Mouse (Mus musculus): ENCODE measurements at regions not wholly inside any gene's neighbourhood (a gene's known extent, or its start where the extent isn't known, plus 50 kb on each side); places are given as distances from the start of the nearest gene placed in this dataset.
A peak's percentile ranks its signal among the peaks of the same experiment; 100 is the strongest.

DNA sequence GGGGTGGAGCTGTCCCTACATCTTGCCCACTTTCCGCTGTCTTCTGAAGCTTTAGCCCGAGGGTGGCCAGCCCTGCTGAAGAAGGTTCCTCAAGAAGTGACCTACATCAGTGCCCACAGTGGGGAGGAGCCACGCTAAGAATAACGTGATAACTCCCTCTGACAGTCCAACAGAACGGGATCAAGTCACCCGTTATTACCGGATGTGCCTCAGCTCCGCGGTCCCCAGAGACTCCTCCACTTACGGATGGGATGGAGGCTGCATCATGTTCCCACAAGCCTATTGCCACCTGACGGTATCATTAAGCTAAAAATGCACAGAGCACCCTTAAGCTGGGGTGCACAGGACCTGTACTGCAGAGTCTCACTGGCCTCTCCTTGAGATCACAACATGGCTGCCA is 63.2 kb upstream of the Runx3 start:
- Histone ChIP-seq H3K27me3 (ENCODE audit: control insufficient read depth, insufficient read depth, low read length) (no peaks in the 10 kb centered on the region), H3K36me3 (ENCODE audit: control insufficient read depth, insufficient read depth, low read length) (no peaks in the 10 kb centered on the region), H3K4me1 (ENCODE audit: control insufficient read depth, insufficient read depth, insufficient read length, low read length) (no peaks in the 10 kb centered on the region), H3K27ac (ENCODE audit: insufficient read depth, low read depth, low read length) (no peak overlapping the region), H3K4me3 (ENCODE audit: low read depth, low read length) (no peak overlapping the region)
- no peak for TF ChIP-seq CTCF (IDR thresholded peaks at IDR 0.05; ENCODE audit: extremely low read depth, insufficient read length, insufficient replicate concordance, low read depth, low read length)
- TF ChIP-seq POLR2A (IDR thresholded peaks at IDR 0.05; ENCODE audit: low read depth, low read length) = no peak
- 86% methylated on average over 11 of the region's 11 CpGs for WGBS

DNA sequence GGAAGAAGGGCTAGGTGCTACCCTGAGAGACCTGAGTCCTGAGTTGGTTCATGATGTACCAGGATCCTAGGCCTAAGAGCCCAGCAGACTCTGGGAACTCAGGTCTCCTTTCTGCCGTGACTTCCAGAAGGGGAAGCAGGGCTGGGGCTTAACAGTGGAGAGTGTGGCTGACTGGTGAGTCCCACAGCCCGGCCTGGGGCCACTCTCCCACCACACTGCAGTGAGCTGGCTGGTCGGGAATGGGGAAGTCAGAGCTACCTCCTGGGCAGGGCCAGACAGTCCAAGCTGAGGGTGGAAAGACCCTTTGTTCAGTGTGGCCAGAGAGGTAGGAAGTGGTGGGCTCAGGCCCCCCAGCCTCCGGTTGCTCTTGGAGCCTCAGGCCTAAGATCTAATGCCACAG is 61.6 kb upstream of the Runx3 start:
- no peak overlapping the region for H3K27ac ChIP-seq (ENCODE audit: insufficient read depth, low read depth, low read length)
- TF ChIP-seq CTCF (IDR thresholded peaks at IDR 0.05; ENCODE audit: extremely low read depth, insufficient read length, insufficient replicate concordance, low read depth, low read length) = no peak
- TF ChIP-seq POLR2A (IDR thresholded peaks at IDR 0.05; ENCODE audit: low read depth, low read length) = no peak
- H3K36me3 ChIP-seq (ENCODE audit: control insufficient read depth, insufficient read depth, low read length) = no peaks in the 10 kb centered on the region
- H3K4me1 ChIP-seq (ENCODE audit: control insufficient read depth, insufficient read depth, insufficient read length, low read length) = no peaks in the 10 kb centered on the region
- 73% methylated on average over 4 of the region's 4 CpGs for WGBS
- no peak overlapping the region for H3K4me3 ChIP-seq (ENCODE audit: low read depth, low read length)
- H3K27me3 ChIP-seq (ENCODE audit: control insufficient read depth, insufficient read depth, low read length) = no peaks in the 10 kb centered on the region

DNA sequence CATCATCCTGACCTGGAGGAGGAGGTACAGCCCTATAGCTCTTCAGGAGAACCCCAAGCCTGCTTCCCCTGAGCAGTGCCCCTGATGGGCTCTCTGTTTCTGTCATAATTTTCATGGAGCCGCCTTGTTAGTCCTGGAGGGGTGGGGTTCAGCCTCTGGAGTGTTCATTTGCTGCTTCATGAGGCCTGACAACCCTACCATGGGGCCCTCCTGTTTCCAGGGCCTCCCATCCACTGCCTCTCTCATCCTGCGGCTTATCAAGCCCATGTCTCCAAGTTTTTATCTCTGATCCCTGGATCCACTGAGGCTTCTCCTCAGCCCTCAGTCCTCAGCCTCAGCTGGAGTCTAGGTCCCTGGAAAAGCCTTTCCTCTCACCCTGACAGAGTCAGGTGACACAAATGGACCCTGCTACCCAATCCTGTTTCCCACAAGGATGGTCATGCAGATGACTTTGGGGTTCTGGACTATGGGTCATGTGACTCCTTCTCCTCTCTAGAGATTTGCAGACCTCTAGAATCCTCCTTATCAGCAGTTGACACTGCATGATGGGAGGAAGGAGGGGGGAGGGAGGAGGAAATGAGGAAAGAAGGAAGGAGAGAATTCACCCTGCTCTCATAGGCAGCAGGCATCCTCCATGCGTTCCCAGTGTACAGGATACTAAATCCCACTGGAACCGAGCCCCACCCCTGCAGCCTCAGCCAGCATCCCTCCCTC is 59.3 kb upstream of the Runx3 start:
- Histone ChIP-seq H3K4me3 (ENCODE audit: low read depth, low read length) (no peak overlapping the region), H3K27me3 (ENCODE audit: control insufficient read depth, insufficient read depth, low read length) (no peaks in the 10 kb centered on the region), H3K4me1 (ENCODE audit: control insufficient read depth, insufficient read depth, insufficient read length, low read length) (no peaks in the 10 kb centered on the region), H3K27ac (ENCODE audit: insufficient read depth, low read depth, low read length) (no peak overlapping the region), H3K36me3 (ENCODE audit: control insufficient read depth, insufficient read depth, low read length) (no peaks in the 10 kb centered on the region)
- no peak for TF ChIP-seq POLR2A (IDR thresholded peaks at IDR 0.05; ENCODE audit: low read depth, low read length)
- TF ChIP-seq CTCF (IDR thresholded peaks at IDR 0.05; ENCODE audit: extremely low read depth, insufficient read length, insufficient replicate concordance, low read depth, low read length) = no peak
- 28% methylated on average over 4 of the region's 4 CpGs for WGBS

DNA sequence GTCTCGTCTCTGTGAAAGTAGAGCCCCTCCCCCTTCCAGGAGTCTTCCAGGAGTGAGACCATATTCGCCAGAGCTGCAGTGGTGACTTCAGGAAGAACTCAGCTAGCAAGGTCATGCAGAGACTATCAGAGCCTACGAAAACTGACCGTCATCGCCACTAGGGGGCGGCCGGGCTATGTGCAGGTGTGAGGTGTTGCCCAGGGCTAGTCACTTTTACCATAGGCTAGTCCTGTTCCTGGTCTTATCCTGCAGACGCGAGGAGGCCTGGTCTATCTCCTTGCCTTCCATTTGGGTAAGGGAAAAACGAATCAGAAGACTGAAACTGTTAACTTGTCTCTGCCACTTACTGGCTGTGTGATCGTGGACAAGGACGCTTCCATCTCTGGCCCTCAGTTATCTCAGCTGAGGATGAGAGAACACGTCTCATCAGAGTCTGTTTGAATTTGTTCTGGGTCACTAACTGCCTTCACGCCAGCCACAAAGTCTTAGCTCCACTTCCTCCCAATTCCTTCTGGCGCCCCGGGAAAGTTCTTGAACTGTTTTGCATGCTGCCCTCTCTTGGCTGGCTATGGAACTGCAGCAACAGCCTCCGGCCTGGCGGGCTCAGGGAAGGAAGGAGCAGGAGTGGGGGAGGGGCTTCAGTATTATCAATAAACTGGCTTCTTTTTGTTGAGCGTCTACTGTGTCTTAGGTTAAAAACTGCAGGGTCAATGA is 53.5 kb upstream of the Runx3 start:
- Histone ChIP-seq H3K27me3 (ENCODE audit: control insufficient read depth, insufficient read depth, low read length) (no peaks in the 10 kb centered on the region), H3K4me3 (ENCODE audit: low read depth, low read length) (peak overlapping the region; percentile 11; the same call in 1 of the 2 replicates), H3K4me1 (ENCODE audit: control insufficient read depth, insufficient read depth, insufficient read length, low read length) (peaks cover 2% of the 10 kb centered on the region; the same call in 1 of the 2 replicates), H3K27ac (ENCODE audit: insufficient read depth, low read depth, low read length) (no peak overlapping the region), H3K36me3 (ENCODE audit: control insufficient read depth, insufficient read depth, low read length) (no peaks in the 10 kb centered on the region)
- TF ChIP-seq CTCF (IDR thresholded peaks at IDR 0.05; ENCODE audit: extremely low read depth, insufficient read length, insufficient replicate concordance, low read depth, low read length) = peak; percentile 72; the same call in 1 of the 2 replicates
- TF ChIP-seq POLR2A (IDR thresholded peaks at IDR 0.05; ENCODE audit: low read depth, low read length) = no peak
- 6% methylated on average over 19 of the region's 19 CpGs for WGBS

DNA sequence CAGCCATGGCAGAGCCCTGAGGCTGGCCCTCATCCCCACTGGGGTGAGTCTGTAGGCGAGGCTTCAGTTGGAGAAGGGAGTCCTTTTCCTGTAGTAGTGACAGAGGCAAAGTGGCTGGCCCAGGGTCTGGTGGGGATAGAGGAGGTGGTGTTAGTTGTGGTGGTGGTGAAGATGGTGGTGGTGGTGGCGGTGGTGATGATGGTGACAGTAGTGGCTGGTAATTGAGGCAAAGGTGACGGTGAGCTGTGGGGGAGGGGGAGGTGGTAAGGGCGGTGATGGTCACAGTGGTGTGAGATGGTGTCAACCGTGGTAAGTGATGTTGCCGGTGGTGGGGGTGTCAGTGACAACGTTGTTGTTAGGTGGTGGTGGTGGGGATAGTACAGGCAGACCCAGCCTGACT is 52.6 kb upstream of the Runx3 start:
- H3K4me1 ChIP-seq (ENCODE audit: control insufficient read depth, insufficient read depth, insufficient read length, low read length) = peaks cover 2% of the 10 kb centered on the region; the same call in 1 of the 2 replicates
- no peaks in the 10 kb centered on the region for H3K36me3 ChIP-seq (ENCODE audit: control insufficient read depth, insufficient read depth, low read length)
- H3K27me3 ChIP-seq (ENCODE audit: control insufficient read depth, insufficient read depth, low read length) = no peaks in the 10 kb centered on the region
- no peak overlapping the region for H3K4me3 ChIP-seq (ENCODE audit: low read depth, low read length)
- H3K27ac ChIP-seq (ENCODE audit: insufficient read depth, low read depth, low read length) = no peak overlapping the region
- 75% methylated on average over 7 of the region's 7 CpGs for WGBS
- no peak for TF ChIP-seq CTCF (IDR thresholded peaks at IDR 0.05; ENCODE audit: extremely low read depth, insufficient read length, insufficient replicate concordance, low read depth, low read length)
- TF ChIP-seq POLR2A (IDR thresholded peaks at IDR 0.05; ENCODE audit: low read depth, low read length) = no peak

DNA sequence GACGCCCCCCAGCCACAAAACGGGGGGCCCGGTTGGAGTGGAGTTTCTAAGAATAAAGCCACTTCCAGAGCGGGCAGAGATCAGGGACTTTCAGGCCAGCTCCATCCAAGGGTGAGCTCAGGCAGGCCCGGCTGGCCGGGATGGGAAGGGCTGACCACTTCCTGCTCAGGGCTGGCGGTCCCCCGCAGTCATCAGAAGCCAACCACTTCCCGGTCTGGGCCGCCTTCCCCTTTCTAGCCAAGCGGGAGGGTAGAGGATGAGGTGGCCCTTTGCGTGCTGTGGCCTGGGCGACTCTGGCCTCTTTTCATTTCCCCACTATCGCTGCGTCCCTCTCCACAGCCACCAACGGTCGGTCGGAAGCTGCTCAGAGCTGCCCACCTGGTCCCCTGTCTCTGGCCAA is 50.6 kb upstream of the Runx3 start:
- Histone ChIP-seq H3K4me1 (ENCODE audit: control insufficient read depth, insufficient read depth, insufficient read length, low read length) (peaks cover 4% of the 10 kb centered on the region; the same call in 1 of the 2 replicates), H3K27me3 (ENCODE audit: control insufficient read depth, insufficient read depth, low read length) (no peaks in the 10 kb centered on the region), H3K4me3 (ENCODE audit: low read depth, low read length) (no peak overlapping the region), H3K36me3 (ENCODE audit: control insufficient read depth, insufficient read depth, low read length) (no peaks in the 10 kb centered on the region), H3K27ac (ENCODE audit: insufficient read depth, low read depth, low read length) (peak overlapping the region; percentile 26; the same call in 1 of the 2 replicates)
- WGBS = 74% methylated on average over 18 of the region's 18 CpGs
- TF ChIP-seq CTCF (IDR thresholded peaks at IDR 0.05; ENCODE audit: extremely low read depth, insufficient read length, insufficient replicate concordance, low read depth, low read length) = no peak
- TF ChIP-seq POLR2A (IDR thresholded peaks at IDR 0.05; ENCODE audit: low read depth, low read length) = no peak

All from small intestine, adult 2 months (tissue).